Mouse (Mus musculus) intestine, embryonic 15.5 days (tissue): ENCODE measurements at regions not wholly inside any gene's neighbourhood (a gene's known extent, or its start where the extent isn't known, plus 50 kb on each side); places are given as distances from the start of the nearest gene placed in this dataset.

Source experiments
- ATAC-seq: fragments of 200-750 bp; cut with Nextera tagmentation; 2 replicates; pipeline ENCODE4 v1.8.0; 2017; ENCODE audit warnings: moderate TSS enrichment, moderate library complexity
- H3K27ac ChIP-seq: fragments of 300-500 bp; sonication (generic); 2 replicates; pipeline ENCODE4 v1.5.1; 2015; ENCODE audit warnings: mild to moderate bottlenecking, inconsistent platforms
- H3K27me3 ChIP-seq: fragments of 300-500 bp; sonication (generic); replicated peaks from 2 replicates; pipeline ENCODE4 v1.6.1; 2015; ENCODE audit warnings: inconsistent platforms
- H3K36me3 ChIP-seq: fragments of 300-500 bp; sonication (generic); 2 replicates; pipeline ENCODE4 v1.6.1; 2015; ENCODE audit warnings: inconsistent platforms
- H3K4me1 ChIP-seq: fragments of 300-500 bp; sonication (generic); replicated peaks from 2 replicates; pipeline ENCODE4 v1.6.1; 2015; ENCODE audit warnings: inconsistent platforms
- H3K4me2 ChIP-seq: fragments of 300-500 bp; sonication (generic); replicated peaks from 2 replicates; pipeline ENCODE4 v1.6.1; 2015; ENCODE audit warnings: mild to moderate bottlenecking, inconsistent platforms
- H3K4me3 ChIP-seq: fragments of 300-500 bp; sonication (generic); replicated peaks from 2 replicates; pipeline ENCODE4 v1.5.1; 2015; ENCODE audit warnings: inconsistent platforms
- H3K9ac ChIP-seq: fragments of 300-500 bp; sonication (generic); 2 replicates; pipeline ENCODE4 v1.6.1; 2015; ENCODE audit warnings: inconsistent platforms
- H3K9me3 ChIP-seq: fragments of 300-500 bp; sonication (generic); 2 replicates; pipeline ENCODE4 v1.6.1; 2016; ENCODE audit warnings: inconsistent platforms
- WGBS: fragments of 180-500 bp; shearing (Covaris S2); methylation state at CpG from one replicate; pipeline ENCODE4 v1.1.7; 2015; 5-methylcytosine and 5-hydroxymethylcytosine counted together

GRCm38 (mm10) chr9:94295431-94295830 lies 242.4 kb downstream of the 1190002N15Rik start:
- Histone ChIP-seq H3K4me2 (no peak overlapping the region), H3K9me3 (no peaks in the 10 kb centered on the region), H3K9ac (no peak overlapping the region), H3K27me3 (no peaks in the 10 kb centered on the region), H3K36me3 (no peaks in the 10 kb centered on the region), H3K27ac (no peak overlapping the region), H3K4me3 (no peak overlapping the region), H3K4me1 (no peaks in the 10 kb centered on the region)
- 46% methylated on average over 6 of the region's 6 CpGs for WGBS
- ATAC-seq = no peak

GRCm38 (mm10) chr9:94292147-94292546 lies 245.7 kb downstream of the 1190002N15Rik start:
- Histone ChIP-seq H3K27me3 (no peaks in the 10 kb centered on the region), H3K4me2 (no peak overlapping the region), H3K9me3 (no peaks in the 10 kb centered on the region), H3K36me3 (no peaks in the 10 kb centered on the region), H3K4me1 (no peaks in the 10 kb centered on the region), H3K4me3 (no peak overlapping the region), H3K9ac (no peak overlapping the region), H3K27ac (no peak overlapping the region)
- ATAC-seq = no peak
- 73% methylated on average over 3 of the region's 3 CpGs for WGBS

- no peak overlapping the region for H3K27ac ChIP-seq
- no peaks in the 10 kb centered on the region for H3K36me3 ChIP-seq
- H3K9ac ChIP-seq = no peak overlapping the region
- H3K9me3 ChIP-seq = no peaks in the 10 kb centered on the region
- H3K4me3 ChIP-seq = no peak overlapping the region
- H3K4me2 ChIP-seq = no peak overlapping the region
- H3K4me1 ChIP-seq = no peaks in the 10 kb centered on the region
- no peak for ATAC-seq
- no peaks in the 10 kb centered on the region for H3K27me3 ChIP-seq
Measured at GRCm38 (mm10) chr9:94289546-94289945, 248.3 kb downstream of the 1190002N15Rik start.

- Histone ChIP-seq H3K4me2 (no peak overlapping the region), H3K27ac (no peak overlapping the region), H3K4me1 (no peaks in the 10 kb centered on the region), H3K36me3 (no peaks in the 10 kb centered on the region), H3K9me3 (no peaks in the 10 kb centered on the region), H3K4me3 (no peak overlapping the region), H3K9ac (no peak overlapping the region), H3K27me3 (no peaks in the 10 kb centered on the region)
- ATAC-seq = no peak
- WGBS = 64% methylated on average over 2 of the region's 2 CpGs
Measured at GRCm38 (mm10) chr9:94287559-94287958, 250.3 kb downstream of the 1190002N15Rik start.

- Histone ChIP-seq H3K4me1 (no peaks in the 10 kb centered on the region), H3K4me2 (no peak overlapping the region), H3K27ac (no peak overlapping the region), H3K36me3 (no peaks in the 10 kb centered on the region), H3K4me3 (no peak overlapping the region), H3K27me3 (no peaks in the 10 kb centered on the region), H3K9me3 (no peaks in the 10 kb centered on the region), H3K9ac (no peak overlapping the region)
- no peak for ATAC-seq
- WGBS = 79% methylated on average over 4 of the region's 4 CpGs
Measured at GRCm38 (mm10) chr9:94278657-94279585, 259.0 kb downstream of the 1190002N15Rik start.

GRCm38 (mm10) chr9:94277096-94277495 lies 260.8 kb downstream of the 1190002N15Rik start:
- H3K4me2 ChIP-seq = no peak overlapping the region
- H3K4me3 ChIP-seq = no peak overlapping the region
- no peak overlapping the region for H3K9ac ChIP-seq
- no peaks in the 10 kb centered on the region for H3K27me3 ChIP-seq
- H3K4me1 ChIP-seq = no peaks in the 10 kb centered on the region
- H3K36me3 ChIP-seq = no peaks in the 10 kb centered on the region
- no peaks in the 10 kb centered on the region for H3K9me3 ChIP-seq
- WGBS = 80% methylated on average over 3 of the region's 3 CpGs
- ATAC-seq = no peak
- no peak overlapping the region for H3K27ac ChIP-seq

GRCm38 (mm10) chr9:94269213-94269612 lies 268.7 kb downstream of the 1190002N15Rik start:
- Histone ChIP-seq H3K9ac (no peak overlapping the region), H3K9me3 (no peaks in the 10 kb centered on the region), H3K4me2 (no peak overlapping the region), H3K27ac (no peak overlapping the region), H3K4me3 (no peak overlapping the region), H3K4me1 (no peaks in the 10 kb centered on the region), H3K27me3 (no peaks in the 10 kb centered on the region), H3K36me3 (no peaks in the 10 kb centered on the region)
- WGBS = 73% methylated on average over 5 of the region's 5 CpGs
- ATAC-seq = no peak

GRCm38 (mm10) chr9:94267243-94267642 lies 270.6 kb downstream of the 1190002N15Rik start:
- Histone ChIP-seq H3K9ac (no peak overlapping the region), H3K9me3 (no peaks in the 10 kb centered on the region), H3K4me1 (no peaks in the 10 kb centered on the region), H3K4me3 (no peak overlapping the region), H3K27me3 (no peaks in the 10 kb centered on the region), H3K27ac (no peak overlapping the region), H3K4me2 (no peak overlapping the region), H3K36me3 (no peaks in the 10 kb centered on the region)
- WGBS = 85% methylated on average over 1 of the region's 1 CpGs
- ATAC-seq = no peak

- Histone ChIP-seq H3K36me3 (no peaks in the 10 kb centered on the region), H3K27me3 (no peaks in the 10 kb centered on the region), H3K27ac (no peak overlapping the region), H3K9me3 (no peaks in the 10 kb centered on the region), H3K9ac (no peak overlapping the region), H3K4me2 (no peak overlapping the region), H3K4me1 (0 out of 2 replicates have a peak, but pooled peaks cover 3% of the 10 kb centered on the region), H3K4me3 (no peak overlapping the region)
- 45% methylated on average over 8 of the region's 8 CpGs for WGBS
- ATAC-seq = 0 out of 2 replicates have a peak, but pooled peaks have one; percentile 34
Measured at GRCm38 (mm10) chr9:94239479-94240241, 298.2 kb downstream of the 1190002N15Rik start.

GRCm38 (mm10) chr9:94238565-94238964 lies 299.3 kb downstream of the 1190002N15Rik start:
- no peak overlapping the region for H3K27ac ChIP-seq
- H3K4me2 ChIP-seq = no peak overlapping the region
- ATAC-seq = no peak

GRCm38 (mm10) chr9:94229537-94229936 lies 308.3 kb downstream of the 1190002N15Rik start:
- Histone ChIP-seq H3K9ac (no peak overlapping the region), H3K36me3 (no peaks in the 10 kb centered on the region), H3K27ac (no peak overlapping the region), H3K27me3 (no peaks in the 10 kb centered on the region), H3K4me1 (no peaks in the 10 kb centered on the region), H3K4me2 (no peak overlapping the region), H3K4me3 (no peak overlapping the region), H3K9me3 (no peaks in the 10 kb centered on the region)
- ATAC-seq = no peak
- WGBS = 72% methylated on average over 2 of the region's 2 CpGs

More at GRCm38 (mm10) chr9:94238565-94238964, 299.3 kb downstream of the 1190002N15Rik start:
- no peak overlapping the region for H3K9ac ChIP-seq
- no peaks in the 10 kb centered on the region for H3K36me3 ChIP-seq
- no peak overlapping the region for H3K4me3 ChIP-seq
- H3K9me3 ChIP-seq = no peaks in the 10 kb centered on the region
- H3K27me3 ChIP-seq = no peaks in the 10 kb centered on the region
- H3K4me1 ChIP-seq = 0 out of 2 replicates have a peak, but pooled peaks cover 3% of the 10 kb centered on the region

GRCm38 (mm10) chr9:94219116-94219515 lies 318.8 kb downstream of the 1190002N15Rik start:
- Histone ChIP-seq H3K4me1 (no peaks in the 10 kb centered on the region), H3K27ac (no peak overlapping the region), H3K4me2 (no peak overlapping the region), H3K36me3 (no peaks in the 10 kb centered on the region), H3K9ac (no peak overlapping the region), H3K4me3 (no peak overlapping the region), H3K9me3 (no peaks in the 10 kb centered on the region), H3K27me3 (no peaks in the 10 kb centered on the region)
- no peak for ATAC-seq
- 76% methylated on average over 2 of the region's 2 CpGs for WGBS
